Mouse (Mus musculus) frontal cortex, postnatal 10 days (tissue): ENCODE measurements at regions not wholly inside any gene's neighbourhood (a gene's known extent, or its start where the extent isn't known, plus 50 kb on each side); places are given as distances from the start of the nearest gene placed in this dataset.
A peak's percentile ranks its signal among the peaks of the same experiment; 100 is the strongest.

Experiments
- DNase-seq, 2 experiments: peaks; one replicate each; pipeline ENCODE4 v3.0.0; 2022; ENCODE audit warnings: low spot score in 2 of 2, mixed read lengths in 1 of 2

DNA sequence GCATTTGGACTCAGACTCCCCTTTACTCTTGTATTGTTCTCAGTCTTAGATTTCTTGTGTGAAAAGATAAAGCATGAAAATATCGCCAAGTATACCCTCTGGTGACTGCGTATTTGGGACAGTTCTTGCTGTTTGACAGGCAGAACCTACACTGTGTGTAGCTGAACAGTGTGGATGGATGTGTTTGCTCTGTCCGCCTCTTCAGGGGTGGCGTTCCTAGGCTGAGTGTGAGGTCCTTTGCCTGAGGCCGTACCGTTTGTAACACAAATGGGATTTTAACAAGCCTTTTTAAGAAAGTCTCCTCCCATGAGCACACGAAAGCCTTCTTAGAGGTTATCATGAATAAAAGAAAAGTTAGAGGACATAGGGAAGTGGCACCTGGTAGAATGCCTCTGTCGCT is 153.3 kb upstream of the Dnajc19 start:
- DNase-seq, result no peak

DNA sequence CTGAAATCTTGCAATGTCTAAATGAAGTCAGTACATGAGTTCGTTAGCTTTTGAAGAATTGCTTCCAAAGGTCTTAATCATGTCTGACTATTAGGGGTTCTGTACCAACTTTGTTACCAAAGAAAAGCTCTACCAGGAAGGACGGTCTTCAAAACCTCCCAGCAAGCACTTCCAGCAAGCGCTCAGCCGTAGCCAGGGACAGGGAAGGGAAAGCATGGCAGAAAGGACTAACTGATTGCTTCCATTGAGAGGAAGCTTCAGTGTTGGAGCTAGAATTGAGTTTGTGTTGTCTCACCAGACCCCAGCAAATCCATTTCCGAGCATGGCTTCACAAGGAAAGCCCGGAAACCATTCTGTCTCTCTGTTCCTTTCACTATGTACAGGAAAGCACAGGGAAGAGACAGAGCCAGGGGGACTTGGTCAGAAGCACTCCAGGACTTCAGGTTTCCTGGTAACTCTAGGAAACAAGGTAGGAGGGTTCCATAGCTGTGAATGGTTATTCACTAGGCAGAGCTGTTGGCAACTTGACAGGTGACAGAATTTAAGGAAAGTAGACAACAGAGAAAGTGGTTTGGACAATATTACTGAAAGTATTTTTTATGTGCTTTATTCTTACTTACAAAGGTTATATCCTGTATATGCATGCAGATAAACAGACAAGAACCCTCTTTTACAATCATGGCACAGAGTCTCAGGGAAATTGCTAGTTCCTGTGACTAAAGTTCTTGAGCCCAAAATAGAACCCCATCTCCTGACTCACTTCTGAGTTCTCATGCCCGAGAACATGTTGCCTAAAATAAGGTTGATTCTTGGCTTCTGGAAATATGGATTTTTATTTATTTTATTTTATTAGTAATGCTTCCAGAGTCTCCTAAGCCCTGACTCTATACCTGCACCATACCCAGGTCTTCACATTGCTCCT is 151.5 kb upstream of the Dnajc19 start:
- DNase-seq, result no peak

DNA sequence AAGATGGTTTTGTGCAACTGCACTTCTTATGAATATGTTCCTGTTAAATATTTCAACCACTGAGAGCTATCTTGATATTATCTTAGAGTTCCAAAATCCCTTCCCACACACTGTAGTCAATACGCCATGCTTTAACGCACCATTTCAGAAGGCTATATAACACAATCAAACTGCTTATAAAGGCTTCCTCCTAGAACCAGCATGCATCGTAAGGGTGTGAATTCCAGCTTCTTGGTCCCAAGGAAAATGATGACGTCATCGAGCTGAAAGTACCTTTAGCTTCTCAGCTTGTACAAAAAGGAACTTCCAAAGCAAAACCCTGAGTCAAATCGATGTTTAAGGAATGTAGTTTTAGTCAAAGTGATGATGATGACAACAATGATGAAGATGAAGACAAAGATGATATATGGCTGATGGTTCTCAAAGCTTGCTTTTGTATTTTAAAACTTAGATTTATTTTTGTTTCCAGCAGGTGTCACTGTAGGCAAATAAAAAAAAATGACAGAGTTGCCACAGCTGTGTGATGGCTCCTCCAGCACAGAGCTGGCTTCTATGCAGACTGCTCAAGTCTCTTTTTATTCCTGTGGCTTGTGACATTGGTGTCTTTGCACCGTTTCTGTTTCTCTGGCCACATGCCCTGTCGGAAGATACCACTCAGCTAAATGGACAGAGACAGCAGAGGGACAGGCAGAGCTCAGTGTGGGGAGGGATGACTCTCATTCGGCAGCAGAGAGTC is 150.6 kb upstream of the Dnajc19 start:
- peak; percentile 21 to 44 for DNase-seq

DNA sequence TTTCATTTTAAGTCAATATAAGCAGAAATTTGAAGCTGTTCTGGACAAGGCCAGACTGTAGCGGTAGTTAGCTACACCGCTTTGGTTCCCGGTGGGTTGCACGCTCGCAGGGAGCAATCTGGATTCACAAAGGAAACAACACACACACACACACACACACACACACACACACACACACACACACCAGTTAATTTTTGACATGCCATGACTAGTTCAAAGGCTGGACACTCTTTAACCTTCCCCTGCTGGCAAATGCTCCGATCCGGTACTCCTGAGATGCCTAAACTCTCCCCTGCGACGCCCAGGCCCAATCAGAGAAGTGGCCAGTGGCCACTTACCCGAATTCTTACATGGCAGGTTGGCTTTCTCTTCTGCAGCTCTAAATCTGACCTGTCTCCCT is 141.2 kb upstream of the Dnajc19 start:
- DNase-seq, result no peak

DNA sequence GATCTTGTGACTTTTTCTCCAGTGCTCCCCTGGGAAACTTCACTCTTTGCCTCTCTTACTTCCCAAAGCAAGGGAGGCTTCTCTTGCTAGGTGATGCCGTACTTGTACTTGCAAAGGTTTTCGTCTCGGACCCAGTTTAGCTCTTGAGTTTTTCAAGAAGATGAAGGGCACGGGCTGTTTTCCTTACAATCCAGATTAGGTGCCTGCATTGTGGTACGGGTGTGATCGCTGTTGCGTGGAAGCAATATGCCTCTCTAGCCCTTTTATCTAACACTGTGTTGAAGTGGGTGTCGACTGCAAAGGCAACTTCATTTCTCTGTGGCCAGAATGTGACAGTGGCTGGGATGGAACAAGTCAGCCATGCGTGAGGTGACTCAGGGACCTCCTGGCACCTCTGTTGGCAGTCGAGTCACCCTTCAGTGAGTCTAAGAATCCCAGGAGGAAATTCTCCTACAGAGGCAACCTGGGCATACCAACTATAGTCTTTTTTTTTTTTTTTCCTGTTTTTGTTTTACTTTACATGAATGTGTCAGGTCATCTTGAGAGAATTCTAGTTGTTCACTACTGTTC is 138.7 kb upstream of the Dnajc19 start:
- DNase-seq, result no peak

DNA sequence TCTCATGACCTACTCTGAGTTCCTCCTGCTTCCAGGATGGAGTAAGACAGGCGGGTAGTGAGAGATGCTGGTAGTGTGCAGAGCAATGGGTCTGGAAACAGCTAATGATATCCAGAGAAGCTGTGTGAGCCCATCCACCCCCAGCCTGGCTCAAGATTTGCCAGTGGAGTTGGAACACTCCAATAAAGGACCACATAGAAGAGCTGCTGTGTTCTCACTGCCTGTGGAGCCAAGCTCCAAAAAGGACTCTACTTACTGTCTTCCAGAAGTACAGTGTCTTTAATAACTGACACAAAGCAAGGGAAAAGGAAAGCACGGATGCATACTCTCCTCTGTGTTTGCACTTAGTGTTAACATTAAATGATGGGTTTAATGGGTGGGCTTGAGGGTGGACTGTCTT is 138.0 kb upstream of the Dnajc19 start:
- DNase-seq, result no peak

DNA sequence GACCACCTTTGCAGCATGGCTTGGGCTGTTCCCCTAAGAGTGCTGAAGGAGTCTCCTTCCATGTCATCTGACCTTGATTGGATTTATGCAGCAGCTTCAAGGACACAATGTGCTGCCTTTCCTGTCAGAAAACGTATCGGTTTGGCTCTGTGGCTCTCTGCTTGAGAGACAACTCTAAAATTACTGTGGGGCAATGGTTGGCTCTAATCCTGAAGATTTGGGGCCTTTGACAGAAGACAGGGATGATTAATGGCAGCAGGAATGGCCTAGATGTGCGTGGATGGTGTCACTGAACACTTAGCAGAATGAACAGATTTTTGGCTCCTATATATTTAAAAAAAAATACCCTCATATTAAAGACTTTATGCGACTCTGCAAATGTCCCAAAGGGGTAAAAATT is 136.8 kb upstream of the Dnajc19 start:
- no peak for DNase-seq

DNA sequence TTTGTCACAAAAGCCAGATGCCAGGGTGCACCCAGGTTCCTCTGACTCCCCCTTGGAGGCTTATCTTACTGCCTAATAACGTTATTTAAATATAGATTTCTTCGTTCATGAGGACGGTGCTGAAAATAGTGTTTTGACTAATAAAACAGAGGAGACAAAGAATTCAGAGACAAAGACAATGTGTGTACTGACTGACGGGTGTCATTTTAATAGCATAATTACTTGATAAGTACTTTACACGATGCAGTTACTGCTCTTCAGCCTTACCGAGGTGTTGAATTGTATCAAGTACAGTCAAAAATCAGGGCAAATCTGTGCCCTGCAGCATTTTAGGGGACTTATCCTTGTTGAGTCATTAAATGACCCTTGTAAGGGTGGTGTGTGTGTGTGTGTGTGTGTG is 133.1 kb upstream of the Dnajc19 start:
- DNase-seq, result no peak

DNA sequence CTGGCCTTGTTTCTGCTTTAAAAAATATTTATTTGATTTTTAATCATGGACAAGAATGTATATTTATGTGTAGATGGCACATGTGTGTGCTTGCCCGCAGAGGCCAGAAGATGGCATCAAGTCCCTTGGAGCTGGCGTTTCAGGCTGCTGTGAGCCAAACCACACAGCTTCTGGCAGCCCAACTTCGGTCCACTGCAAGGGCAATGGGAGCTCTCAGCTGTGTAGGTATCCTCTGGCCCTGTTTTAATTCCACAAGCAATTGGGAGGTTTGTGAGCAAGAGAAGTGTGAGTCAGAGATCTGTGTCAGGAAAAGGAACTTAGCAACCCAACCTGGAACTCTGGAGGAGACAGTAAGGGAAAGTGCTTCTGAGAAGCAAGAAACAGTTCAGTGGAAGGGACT is 125.3 kb upstream of the Dnajc19 start:
- no peak for DNase-seq

DNA sequence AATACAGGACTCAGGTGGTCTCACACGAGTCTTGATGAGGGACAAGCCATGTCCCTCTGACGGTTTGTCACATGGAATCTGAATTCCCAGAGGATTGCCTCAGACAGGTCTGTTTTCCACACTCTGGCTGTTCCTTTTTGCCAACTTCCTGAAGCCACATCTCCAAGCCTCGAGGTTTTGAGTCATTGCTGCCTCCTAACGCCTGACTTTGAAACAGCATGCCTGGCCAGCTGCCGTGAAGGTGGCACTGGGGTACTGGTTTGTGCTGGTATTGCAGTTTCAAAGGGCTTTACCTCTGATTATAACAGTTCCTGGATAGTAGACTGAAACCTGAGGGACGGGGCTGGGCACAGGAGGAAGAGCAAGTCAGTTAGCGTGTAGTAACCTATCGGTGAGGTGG is 117.1 kb upstream of the Dnajc19 start:
- peak; percentile 35 to 53 for DNase-seq

DNA sequence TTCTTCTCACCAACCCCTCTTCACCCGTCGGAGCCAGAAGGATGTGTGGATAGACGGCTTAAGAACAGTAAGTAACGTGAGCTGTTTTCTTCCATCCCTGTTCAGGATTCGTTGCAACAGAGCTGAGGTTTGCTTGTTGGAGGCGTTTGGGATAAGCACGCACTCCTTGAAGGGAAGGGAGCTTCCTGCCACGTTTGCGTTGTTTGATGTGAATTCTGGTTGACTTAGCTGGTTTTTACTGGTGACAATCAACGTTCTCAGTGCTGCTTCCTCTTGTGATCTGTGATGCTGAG is 116.0 kb upstream of the Dnajc19 start:
- DNase-seq, result no peak

DNA sequence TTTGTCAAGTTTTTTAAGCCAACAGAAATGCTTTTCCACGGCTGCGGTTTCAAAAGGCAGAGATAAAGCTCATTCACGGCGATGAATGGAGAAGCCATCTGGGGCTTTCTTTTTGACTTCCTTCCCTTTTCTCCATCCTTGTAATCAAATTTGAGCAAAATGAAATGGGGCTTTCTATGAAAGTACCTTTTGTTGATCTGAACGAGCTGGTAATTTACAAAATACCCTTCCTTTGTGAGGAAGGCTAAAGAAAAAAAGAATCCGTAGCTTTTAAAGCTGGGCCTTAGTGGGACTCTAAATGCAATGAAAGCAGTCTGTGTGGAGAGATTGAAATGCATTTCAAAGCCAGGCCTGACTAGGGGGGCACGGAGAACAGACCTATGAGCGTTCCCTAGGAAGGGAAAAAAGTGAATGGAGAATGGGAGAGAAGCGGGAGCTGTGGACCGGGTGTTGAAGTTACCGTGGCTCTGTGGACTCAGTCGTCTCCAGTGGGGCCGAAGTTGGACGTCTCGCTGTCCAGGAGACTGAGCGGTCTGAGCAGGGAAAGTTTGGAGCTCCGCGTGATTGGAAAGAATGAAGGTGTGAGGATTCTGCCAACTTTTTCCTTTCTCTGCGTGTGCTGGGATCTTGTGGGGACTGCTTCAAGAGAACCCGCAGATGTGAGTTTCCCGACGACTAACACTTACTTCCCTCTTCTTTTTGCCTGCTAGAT is 115.5 kb upstream of the Dnajc19 start:
- no peak for DNase-seq

DNA sequence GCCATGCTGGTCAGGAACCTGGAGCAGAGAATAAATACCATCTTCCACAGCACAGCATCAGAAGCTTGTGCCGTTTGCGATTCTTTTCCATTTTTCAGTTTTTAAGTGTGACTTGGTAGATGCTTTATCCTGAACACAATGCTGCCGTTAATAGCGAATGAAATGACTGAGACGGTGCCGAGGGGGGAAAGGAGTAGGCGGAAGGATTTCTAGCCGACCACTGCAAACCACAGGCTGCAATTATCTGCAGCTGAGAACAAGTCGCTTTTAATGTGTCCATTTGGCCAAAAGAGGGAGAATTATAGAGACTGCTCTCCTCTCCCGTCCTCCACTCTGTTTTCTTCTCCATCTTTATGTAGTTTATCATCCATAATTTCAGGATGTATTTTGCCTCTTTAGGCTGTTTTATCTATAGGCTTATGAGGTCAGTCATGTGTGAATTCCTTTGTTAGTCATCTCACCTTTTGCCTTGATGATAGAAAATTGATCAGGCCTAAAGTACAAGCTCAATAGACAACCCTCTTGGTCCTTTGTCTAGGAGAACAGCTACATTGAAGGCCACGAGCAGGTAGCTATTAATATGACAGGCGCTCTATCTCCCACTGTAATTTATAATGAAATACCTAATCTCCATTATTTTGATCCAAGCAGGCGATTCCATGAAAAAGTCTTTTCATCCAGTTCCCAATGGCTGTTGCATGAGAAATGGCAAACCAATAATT is 114.8 kb upstream of the Dnajc19 start:
- no peak for DNase-seq

DNA sequence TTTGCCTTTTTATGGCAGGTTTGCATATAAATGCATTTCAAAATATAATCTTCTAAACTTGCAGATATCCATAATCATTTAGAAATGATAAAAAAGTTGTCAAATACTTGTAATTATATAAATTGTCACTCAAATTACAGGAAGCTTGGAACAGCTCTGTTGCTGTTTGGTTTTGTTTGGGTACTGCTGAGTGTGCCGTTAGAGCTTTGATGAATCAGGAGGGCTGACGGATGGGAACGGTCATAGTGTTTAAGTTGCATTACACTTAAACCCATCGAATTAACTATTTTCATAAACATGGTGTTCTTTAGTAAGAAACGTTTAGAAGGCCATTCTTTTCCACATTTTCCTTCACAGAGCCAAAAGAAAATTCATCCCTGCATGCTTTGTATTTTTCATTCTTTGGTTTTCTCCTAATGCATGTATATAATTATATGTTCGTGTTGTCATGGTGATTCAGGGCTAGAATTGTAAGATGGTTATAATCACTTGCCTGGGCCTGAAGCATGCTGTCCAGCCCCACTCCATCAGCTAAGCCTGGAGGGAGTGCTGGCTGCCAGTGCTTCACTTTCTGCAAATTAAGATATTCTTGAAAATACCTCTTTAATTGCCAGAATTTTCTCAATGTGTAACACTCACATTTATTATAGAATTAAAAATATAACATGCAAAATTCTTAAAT is 92.4 kb upstream of the Dnajc19 start:
- DNase-seq, result no peak

DNA sequence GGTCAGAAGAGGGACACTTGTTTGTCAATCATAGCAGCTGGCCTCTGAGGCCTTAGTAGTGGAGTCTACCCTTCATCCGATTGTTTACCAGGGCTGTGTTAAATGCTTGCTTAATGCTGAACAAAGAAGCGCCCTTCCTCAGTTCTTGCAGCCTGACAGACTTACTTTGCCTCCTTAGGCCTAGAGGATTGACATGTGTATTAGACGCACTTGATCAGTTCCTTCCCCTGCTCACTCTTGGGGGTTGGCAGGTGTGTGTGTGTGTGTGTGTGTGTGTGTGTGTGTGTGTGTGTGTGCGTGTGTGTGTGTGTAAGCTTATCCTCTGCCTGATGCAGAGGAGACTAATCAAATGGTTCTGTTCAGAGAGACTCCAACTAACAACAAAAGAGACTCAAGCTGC is 91.8 kb upstream of the Dnajc19 start:
- no peak for DNase-seq

DNA sequence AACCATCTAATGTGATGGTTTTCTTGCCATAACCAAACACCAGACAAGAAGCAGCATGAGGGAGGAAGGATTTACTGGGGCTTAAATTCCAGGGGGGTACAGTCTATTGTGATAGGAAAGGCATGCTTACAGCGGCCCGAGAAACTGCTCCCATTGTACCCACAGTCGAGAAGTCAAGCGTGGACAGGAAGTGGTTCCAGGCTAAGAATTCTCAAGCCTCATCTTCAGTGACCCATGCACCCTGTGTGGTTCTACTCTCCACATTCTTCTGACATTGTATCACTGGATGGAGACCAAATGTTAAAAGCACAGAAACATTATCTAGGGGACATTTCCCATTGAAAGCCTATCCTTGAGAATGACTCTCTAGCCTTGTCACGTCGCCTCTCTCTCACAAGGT is 90.8 kb upstream of the Dnajc19 start:
- DNase-seq, result no peak

DNA sequence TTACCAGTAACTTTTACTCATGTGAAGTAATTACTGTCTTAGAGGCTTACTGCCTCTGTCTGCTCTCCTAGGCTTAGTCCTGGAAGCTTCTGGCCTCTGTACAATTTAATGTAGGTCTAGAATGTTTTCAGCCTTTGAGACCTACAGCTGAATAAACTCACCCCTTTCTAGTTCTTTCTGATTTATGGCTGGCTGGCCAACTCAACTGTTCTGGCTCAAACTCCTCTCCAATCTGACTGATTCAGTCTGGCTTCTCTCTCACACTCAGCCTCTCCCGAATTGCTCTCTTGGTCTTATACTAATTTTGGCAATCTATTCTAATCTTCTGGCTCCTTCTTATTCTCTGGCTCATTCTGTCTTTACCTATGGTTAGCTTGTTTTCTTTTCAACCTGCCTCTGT is 87.0 kb upstream of the Dnajc19 start:
- DNase-seq, result no peak

DNA sequence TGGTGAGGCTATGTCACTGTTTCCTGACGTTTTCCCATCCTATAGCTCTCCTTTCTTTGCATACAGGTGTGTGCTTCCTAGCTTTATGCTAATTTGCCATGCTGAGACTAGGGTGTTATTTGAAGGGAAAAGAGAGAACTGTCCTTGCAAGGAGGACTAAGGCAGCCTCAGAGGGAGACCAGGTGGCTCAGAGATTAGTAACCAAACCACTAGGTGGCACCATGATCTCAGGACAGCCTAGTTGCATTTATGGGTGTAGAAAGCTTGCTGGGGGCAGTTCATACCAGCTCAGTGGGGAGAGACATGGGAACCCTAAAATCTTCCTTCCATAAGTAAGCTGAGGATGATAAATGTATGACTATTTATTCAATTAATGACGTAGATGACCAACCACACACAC is 68.9 kb upstream of the Dnajc19 start:
- DNase-seq, result no peak

DNA sequence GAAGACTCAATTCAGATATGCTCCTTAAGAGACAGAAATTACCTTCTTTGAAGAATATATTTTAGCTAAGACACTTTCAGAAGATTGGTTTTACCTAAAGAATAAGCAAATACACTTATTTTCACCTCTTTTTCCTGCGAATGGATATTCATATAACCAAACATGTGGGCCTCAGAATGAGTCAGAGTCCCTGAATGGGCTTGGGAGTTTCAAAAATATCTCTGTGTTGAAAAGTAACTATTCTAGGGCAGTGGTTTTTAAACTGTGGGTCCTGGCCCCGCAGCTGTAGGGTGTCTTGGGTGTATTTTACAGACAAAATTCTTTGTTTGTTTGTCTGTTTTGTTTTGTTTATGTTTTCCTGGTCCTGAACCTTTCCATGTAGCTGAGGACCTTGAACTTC is 62.5 kb upstream of the Dnajc19 start:
- DNase-seq, result no peak

DNA sequence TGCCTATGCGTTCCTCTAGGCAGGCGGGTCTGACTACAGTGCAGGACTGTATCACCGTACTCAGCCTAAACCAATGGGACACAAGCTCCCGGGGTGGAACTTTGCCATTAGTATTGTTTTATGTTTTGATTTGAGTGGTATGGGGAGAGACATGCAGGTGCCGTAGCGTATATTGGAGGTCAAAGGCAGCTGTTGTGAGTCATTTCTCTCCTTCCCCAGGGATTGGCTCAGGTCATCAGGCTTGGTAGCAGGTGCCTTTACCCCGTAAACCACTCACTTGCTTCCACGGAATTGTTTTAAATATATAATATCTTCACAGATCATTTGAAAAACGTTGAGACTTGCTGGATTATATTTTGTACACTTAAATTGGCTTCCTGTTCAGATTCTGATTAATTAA is 58.1 kb upstream of the Dnajc19 start:
- DNase-seq, result no peak

DNA sequence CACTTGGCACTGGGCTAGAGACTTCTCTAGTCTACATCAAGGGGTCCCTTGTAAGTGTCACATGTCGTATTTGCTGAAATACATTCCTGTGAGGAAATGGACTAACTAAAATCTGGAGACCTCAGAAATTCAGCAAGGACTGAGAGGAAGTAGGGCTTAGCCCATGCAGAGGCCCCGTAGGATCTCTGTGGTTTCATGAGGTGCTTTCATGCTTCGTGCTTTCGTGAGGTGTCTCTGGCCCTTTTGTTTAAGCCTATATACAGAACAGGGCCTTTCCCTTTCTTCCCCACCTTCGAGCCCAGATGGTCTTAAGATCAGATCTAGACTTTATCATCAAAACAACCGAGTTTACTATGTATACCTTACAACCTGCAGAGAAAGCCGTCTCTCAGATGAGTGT is 56.9 kb upstream of the Dnajc19 start:
- DNase-seq, result no peak
